Mouse (Mus musculus) thymus, postnatal 10 days (tissue): ENCODE data around the gene Ctsw.

Source experiments
- DNase-seq, 2 experiments: peaks; one replicate each; pipeline ENCODE4 v3.0.0; 2021; ENCODE audit warnings: low spot score in 2 of 2

Ctsw gene

DNA sequence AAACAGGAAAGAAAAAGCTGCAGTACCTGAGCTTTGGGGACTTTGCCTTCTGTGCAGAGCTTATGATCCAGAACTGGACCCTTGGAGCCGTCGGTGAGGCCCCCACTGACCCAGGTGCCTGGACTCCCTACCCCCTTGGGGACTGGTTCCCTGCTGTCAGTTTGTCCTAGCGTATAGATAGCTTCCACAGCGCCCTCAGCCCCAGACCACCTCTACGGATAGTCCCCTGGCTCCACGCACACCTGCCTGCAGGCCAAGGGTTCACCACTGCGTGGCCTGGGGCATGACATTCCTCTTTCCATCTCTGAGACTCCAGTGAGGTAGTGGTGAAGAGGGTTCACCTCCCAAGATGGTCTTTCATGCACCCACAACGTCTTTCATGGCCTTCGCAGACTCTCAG lies 5.1 kb downstream of the Ctsw start:
- DNase-seq, result no peak

DNA sequence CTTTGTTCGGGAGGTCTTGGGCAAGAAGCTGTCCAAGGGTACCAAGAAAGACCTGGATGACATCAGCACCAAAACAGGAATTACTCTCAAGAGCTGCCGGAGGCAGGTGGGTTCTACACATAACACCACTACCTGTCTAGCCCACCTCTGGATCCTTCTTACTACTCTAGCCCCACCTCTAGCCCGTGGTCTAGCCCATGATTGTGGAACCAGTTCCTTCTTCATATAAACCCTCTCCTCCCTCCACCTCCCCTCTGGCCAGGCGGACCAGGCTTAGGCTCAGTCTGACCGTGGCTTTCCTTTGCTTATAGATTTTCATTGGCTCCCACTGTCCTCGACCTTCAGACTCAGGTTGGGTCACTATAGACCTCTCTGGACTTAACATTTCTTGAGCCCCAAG lies 6.9 kb downstream of the Ctsw start:
- no peak for DNase-seq

DNA sequence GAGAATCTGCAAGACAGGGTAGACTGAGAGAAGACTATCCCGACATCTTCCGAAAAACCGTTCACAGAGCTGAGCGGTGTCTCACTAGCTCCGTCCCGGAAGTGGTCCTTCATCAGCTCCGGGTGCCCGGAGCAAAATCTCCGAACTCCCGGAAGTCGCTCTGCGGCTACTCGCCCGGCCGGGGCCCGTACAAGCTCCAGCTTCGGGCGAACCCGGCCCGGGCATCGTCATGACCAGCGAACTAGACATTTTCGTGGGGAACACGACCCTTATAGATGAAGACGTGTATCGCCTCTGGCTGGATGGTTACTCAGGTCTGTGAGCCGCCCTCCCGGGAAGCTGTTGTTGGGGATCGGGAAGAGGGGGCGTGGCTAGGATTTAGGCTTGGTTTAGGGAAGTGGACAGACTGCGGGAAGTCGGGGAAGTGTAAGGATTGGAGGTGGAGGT lies 7.8 kb downstream of the Ctsw start, which contains the start of gene Fibp:
TSS of gene Fibp (plus strand) at position 151 of the 447 bp plus-strand sequence.
- DNase-seq, result peak; percentile 65 to 81

DNA sequence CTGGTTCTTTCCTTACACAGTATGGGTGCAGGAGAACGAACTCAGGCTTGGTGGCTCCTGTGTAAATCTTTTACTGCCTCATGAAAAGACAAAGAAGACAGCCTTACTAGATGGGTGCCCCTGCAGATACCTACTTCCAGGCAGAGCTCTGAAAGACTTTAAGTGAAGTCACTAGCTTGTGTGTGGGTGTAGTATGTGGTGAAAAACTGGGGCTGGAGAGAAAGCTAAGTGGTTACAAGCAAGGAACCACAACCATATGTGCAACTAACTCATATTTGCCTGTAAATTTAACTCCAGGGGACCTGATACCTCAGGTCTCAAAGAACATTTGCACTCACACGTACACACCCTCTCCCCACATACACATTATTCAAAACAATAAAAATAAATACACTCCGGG lies 8.4 kb downstream of the Ctsw start:
- no peak for DNase-seq

DNA sequence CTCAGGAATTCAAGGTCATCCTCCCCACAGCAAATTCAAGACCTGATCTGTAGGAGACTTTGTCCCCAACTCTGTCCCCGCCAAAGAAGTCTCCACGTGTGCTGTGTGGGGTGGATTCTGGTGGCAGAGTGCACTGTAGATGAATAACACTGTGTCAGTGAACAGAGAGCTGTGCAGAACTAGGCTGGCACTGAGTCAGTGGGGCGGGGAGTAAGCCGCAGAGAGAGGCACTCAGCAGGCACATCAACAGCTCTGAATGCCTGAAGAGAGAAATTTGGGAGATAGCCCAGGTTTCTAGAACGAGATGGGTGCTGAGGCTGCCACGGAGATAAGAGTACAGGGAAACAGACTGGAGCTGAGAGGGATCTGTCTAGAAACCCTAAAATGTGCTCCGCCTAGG lies 9.3 kb downstream of the Ctsw start:
- DNase-seq, result no peak

DNA sequence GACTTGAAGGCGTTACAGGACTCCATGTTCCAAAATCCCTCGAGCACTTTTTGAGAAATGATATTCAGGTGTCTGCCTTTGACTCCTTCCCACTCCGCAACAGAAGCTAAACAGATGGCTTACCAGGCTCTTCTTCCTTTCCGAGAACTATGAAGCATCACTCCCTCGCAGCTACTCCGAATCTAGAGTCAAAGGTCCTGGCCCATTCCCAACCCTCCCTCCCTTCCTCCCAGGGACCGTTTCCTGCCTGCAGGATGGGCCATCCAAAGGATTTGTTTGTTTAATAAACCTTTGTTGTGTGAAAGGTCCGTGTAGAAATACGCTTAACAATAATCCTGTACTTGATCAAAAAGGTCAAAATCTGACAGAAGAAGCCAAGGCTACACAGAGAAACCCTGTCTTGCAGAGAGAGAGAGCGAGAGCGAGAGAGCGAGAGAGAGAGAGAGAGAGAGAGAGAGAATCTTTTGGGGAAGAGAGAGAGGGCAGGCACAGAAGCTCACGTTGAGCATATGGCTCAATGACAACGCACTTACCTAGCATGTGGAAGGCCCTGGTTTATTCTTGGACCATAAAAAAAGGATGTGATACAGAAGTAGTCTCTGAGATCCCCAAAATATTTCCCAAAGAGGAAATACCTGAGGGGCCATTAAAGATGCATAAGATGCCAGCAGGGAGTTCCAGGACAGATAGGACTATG lies 10.4 kb downstream of the Ctsw start, which contains the start of gene Ccdc85b:
TSS of gene Ccdc85b (minus strand) at position 149 of the 697 bp plus-strand sequence.
- DNase-seq, result no peak

DNA sequence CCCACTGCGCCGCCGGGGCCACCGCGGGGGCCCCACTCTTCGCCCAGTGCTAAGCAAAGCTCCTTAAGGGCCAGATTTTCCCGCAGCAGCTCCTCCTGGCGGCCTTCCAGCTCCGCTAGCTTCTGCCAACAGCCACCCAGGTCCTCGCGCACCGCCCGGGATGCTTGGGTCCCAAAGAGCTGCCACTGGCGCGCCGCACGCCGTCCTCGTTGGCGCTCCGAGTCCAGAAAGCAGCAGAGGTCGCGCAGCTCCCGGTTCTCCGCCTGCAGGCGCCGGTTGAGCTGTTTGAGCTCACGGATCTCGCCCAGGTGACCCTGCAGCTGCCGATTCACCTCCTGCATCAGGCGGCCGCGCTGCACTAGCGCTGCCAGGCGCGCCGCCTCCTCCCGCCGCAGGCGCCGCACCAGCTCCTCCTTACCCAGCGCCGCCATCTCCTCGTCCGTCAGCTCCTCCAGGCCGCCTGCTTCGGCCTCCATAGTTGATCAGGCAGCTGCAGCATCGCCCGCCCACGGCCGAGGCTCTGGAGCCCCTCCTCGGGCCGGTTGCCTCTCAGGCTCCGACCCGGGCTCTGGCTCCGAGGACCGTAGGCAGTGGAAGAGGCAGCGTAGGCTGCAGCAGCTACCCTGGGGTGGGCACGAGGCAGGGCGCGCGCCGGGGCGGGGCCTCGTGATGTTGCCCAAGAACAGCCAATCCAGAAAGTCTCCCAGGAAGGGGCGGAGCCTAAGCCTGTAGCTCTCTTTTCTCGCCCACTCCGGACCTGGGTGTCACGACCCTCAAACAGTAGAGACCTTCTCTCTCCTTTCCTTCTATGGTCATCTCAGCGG lies 11.2 kb downstream of the Ctsw start:
- peak; percentile 94 to 96 for DNase-seq

DNA sequence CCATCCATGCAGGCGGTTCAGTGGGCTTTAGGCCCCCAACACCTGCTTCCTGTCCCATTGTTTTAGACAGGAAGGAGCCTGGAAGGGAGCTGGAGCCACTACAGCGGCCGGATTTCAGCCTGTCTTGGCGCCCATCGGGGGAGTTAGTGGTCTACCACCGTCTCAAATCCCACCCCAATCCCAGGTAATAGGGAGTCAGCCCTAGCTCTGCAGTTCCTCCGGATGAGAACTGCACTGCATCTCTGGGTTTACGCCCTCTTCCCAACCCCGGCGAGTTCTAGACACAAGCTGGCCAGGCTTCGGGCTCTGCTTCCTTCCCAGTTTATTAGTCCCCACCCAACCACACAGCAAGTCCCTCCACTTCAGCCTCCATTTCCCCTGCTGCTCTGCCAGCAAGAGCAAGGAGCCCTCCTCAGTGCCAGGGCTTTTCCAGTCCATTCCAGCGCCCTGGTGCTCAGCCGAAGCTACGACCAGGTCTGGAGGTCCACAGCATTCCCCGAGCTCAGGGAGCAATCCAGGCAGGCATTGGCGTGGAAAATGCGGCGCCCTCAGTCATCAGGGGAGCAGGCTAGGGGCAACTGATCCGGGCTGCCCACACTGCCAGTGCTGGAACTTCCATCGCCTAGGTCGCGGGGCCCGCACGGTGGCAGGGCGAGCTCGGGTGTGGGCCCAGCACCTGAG lies 11.9 kb downstream of the Ctsw start:
- no peak for DNase-seq

DNA sequence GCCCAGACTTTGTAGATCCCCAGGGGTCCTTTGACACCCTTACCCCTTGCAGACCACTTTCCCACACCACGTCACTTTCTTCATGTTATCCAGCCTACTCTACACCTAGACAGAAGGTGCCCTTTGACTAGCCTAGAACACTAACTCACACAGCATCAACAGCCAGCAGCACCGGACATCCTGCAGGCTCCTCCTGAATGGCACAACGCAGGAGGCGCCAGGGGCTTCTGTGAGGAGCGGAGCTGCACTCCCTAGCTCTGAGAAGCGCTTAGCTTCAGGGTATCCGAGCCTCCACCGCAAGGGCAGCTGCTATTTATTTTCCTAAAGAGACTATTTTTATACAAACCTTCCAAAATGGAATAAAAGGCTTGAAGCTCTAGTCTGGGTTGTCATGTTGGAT lies 12.7 kb downstream of the Ctsw start:
- DNase-seq, result no peak

DNA sequence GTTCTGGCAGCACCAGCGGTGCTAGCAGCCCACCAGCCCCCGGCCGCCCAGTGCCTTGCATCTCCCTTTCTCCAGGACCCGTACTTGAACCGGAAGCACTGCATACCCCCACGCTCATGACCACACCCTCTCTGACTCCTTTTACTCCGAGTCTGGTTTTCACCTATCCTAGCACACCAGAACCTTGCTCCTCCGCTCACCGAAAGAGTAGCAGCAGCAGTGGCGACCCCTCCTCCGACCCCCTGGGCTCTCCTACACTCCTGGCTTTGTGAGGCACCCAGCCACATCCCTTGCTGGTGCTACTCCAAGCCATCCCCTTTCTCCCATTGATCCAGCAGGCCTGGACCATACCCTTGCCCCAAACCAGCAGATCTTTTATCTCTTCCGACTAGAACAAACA lies 13.3 kb downstream of the Ctsw start:
- DNase-seq, result no peak

DNA sequence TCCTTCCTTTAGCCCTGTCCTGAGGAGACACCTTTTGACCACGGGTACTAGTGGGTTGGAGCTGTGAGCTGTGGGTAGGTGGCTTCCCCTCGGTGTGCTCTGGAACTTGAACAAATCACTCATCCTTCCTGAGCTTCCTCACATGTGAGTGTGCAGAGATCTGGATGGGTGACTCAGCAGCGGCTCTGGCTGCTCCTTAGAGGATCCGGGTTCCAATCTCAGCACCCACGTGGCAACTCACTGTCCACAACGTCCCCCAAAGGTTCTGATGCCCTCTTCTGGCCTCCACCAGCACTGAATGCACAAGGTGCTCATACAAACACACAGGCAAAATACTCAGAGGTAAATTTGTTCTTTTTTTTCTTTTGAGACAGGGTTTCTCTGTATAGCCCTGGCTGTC lies 16.5 kb downstream of the Ctsw start:
- DNase-seq, result no peak

DNA sequence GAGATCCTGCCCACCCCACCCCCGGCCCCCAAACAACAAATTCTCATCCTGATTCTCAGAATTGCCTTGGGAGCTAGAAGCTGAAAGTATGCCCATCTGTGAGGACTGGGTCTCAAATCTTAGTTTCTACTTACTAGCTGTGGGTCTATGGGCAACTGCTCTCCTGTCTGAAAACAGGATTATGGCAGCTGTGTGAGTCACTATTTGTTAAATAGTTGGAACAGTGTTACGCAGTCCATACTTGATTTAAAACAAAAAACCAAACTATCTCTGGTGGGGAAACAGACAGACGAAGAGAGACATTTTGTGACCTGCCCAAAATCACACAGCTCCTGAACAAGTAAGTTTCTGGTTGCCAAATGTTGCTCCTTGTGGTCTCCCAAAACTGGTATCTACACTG lies 18.6 kb downstream of the Ctsw start:
- DNase-seq, result no peak

DNA sequence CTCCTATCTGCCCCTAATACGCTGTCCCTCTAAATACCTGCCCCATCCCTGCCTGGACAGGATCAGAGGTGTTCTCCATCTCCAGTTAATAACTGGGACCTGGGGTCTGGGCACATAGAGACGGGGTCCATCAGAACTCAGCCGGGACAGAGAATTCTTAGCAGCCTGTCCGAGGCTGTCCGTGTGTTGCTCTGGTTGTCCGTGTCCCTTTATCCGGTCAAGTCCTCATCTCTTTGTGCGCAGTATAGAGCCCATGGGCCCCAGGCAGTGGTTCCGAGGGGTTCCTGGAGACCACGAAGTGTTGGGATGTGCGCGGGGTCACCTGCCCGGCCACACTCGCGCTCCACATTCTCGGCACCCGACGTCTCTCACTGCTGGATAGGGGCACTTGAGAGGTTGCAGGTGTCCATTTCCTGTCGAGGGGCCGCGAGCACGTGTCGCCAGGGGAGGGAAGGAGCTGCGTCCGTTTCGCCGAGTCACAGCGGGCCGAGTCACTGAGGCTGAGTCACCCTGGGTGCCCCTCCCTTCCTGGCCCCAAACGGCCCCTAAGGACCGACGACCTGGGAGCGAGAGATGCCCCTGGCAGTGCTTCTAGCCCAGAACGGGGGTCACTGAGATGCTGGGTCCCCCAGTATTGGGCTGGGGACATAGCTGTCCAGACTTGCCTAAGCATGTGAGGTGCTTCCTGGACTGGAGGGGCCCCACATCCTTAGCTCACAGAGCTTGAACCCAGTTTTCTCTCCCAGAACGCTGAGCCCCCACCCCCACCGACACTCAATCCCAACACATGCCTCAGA lies 19.8 kb downstream of the Ctsw start:
- DNase-seq, result no peak

DNA sequence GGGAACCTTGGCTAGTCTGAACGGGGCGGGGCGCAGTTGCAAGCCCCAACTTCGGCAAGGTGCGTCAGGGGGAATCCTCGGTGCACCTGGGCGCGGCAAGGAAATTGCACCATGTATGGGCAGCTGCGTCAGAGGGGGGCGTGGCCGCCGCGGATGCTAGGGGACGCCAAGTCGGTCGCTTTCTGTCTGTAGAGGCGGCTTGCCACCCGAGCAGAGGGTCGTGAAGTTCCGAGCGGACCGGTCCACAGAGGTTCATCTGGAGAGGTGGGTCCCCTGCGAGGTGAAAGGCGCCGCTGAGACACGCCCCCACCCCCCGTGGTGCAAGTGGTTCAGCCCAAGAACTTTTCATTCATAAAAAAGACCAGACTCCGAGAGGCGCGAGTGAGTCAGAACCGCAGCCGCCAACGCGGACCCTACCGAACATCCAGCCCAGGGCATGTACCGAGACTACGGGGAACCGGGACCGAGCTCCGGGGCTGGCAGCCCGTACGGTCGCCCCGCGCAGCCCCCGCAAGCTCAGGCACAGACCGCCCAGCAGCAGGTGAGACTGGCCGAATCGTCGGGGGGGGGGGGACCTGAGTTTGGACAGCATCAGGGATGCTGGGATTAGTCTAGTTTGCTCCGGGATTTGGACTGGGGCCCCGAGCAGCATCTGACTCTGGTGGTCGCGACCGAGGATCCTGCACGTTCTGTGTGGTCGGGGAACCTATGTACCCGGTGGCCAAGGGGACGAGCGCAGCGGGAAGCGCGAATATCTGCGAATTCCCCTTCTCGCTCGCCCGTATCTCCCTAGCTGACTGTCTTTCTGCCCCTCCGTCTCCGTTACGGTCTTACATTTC lies 20.6 kb downstream of the Ctsw start, which contains the start of gene Fosl1:
TSS of gene Fosl1 (plus strand) at position 33 of the 839 bp plus-strand sequence.
- DNase-seq, result peak; percentile 73 to 81

DNA sequence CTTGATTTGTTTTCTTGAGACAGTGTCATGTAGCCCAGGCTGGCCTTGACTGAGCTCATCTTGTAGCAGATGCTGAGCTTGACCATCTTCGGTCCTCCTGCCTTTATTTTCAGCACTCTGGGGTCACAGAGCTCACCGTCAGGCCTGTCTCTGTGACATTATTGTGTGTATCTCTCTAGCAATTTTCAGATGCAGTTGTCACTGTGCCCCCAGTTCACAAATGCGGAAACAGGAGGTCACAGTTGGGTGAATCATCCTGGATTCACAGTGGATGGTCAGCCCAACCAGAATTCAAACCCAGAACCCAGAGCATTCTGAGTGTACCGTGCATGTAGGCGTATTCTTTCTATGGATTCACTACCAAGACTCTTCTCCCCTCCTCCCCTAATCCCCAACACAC lies 22.6 kb downstream of the Ctsw start:
- DNase-seq, result no peak

DNA sequence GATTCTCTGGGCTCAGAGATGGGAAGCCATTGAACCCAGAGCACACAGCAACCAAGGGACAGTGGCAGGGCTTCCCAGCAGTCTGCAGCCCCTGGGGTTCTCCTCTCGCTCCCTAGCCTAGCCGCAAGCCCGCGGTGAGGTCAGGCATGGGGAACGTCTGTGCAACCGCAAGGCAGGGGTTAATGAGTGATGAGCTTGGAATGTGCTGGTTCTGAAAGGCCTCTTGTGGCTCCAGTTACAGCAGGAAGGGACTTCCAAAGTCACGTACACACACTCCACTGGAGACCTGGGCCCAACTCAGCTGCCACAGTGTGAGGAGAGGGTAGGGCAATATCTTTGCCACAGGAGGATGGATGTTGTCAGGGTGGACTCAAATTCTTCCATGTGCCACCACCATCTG lies 23.4 kb downstream of the Ctsw start:
- DNase-seq, result no peak

DNA sequence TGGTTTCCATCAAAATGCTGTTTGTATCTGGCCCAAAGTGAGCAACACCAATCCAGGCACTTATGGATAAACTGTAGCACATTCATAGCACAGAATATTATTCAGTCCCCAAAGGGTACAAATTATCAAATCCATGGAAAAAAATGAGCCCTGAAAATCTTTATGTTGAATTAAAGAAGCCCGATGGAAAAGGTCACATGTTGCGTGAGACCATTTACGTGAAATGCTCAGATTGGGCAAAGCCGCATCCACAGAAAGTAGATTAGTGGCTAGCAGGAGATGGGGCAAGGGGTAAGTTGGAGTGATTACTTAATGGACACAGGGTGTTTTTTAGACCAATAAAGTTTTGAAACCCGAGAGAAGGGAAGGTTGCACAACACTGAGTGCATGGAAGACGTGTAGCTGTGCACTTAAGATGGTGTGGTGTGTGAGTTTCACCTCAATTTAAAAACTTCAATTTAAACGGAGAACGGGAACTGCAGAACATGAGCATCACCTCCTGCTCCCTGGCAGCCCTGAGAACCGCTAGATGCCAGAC lies 23.9 kb downstream of the Ctsw start:
- DNase-seq, result no peak

DNA sequence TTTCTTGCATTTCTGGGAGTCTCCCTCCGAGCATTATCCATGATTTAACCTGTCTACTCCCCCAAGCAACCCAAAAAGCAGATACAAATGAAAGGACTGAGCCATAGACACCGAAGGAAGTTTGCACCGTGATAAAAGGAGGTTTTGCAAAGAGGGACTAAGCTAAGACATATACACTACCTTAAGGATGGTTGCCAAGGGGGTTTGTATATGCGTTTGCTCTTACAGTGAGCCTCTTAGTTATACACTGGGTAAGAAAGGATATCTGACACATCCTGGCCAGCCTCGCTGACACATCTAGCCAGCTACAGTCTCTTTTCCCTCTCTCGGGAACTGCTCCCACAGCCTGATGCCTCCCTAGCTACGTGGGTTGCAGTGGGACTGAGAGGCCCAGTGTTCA lies 34.4 kb downstream of the Ctsw start:
- no peak for DNase-seq

DNA sequence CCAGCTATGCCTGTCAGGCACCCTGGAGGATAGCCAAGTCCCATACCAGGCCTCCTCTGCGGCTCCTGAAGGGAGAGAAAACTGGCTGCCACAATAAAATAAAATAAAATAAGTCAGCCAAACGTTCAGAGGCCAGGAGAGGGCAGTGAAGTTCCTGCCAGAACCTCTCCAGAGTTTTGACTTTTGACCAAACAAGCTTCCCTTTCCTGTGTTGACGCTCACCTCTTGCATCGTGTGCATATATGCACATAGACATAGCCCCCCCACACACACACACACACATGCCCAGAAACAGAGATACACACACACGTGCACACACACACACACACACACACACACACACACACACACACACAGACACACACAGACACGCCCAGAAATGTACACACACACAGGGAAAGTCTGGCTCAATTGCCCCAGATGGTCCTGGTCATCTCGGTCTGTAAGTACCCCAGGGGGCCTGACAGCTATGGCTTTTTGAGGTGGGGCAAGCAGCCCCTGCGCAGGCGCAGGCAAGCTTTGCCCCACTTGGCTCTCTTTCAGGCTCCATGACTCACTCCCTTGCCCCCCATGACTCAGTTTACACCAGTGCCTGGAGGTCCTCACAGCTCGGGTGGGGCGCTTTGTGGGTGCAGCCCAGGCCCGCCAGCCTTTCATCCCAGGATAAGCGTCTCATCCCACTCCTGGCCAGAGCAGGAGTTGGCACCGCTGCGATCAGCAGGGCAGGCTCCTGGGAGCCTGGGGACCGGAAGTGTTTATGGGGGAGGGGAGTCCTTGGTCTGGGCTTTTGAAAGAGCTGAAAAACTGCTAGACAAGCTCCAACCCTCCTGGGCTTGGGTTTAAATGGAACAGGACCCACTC lies 35.1 kb downstream of the Ctsw start:
- DNase-seq, result peak; percentile 64 to 67
